Mouse (Mus musculus): ENCODE measurements at regions not wholly inside any gene's neighbourhood (a gene's known extent, or its start where the extent isn't known, plus 50 kb on each side); places are given as distances from the start of the nearest gene placed in this dataset.

GRCm38 (mm10) chr12:58901931-58902330, 109.9 kb downstream of the Sec23a start:
- DNase-seq, result no peak

- no peak for DNase-seq
Observed at GRCm38 (mm10) chr12:58875808-58876207, 136.0 kb downstream of the Sec23a start.

- DNase-seq, result no peak
Observed at GRCm38 (mm10) chr12:58872465-58872864, 139.4 kb downstream of the Sec23a start.

- DNase-seq, result no peak
Observed at GRCm38 (mm10) chr12:58856498-58856897, 155.3 kb downstream of the Sec23a start.

GRCm38 (mm10) chr12:58851677-58852385, 160.0 kb downstream of the Sec23a start:
- DNase-seq, result no peak

- DNase-seq, result no peak
Observed at GRCm38 (mm10) chr12:58829656-58830055, 182.2 kb downstream of the Sec23a start.

GRCm38 (mm10) chr12:58827864-58828263, 184.0 kb downstream of the Sec23a start:
- DNase-seq, result no peak

GRCm38 (mm10) chr12:58825139-58825921, 186.5 kb downstream of the Sec23a start:
- DNase-seq, result no peak

GRCm38 (mm10) chr12:58822971-58823370, 188.8 kb downstream of the Sec23a start:
- no peak for DNase-seq

- no peak for DNase-seq
Observed at GRCm38 (mm10) chr12:58804068-58804467, 207.7 kb downstream of the Sec23a start.

- DNase-seq, result peak; percentile 61
Observed at GRCm38 (mm10) chr12:58802410-58802809, 209.4 kb downstream of the Sec23a start.

All from adrenal gland, adult 2 months (tissue).